Mouse (Mus musculus): ENCODE results near the gene Mrpl21. TPM values are rescaled to one million over a fixed set of nuclear protein-coding genes. Genes with fewer than 3 reads are reported as not detected.

Gene Mrpl21
- 111 and 118 TPM in 2 replicates for polyA plus RNA-seq (2015; fragmentation: Nextera tagmentation; extraction: Ambion mirVana)

DNA sequence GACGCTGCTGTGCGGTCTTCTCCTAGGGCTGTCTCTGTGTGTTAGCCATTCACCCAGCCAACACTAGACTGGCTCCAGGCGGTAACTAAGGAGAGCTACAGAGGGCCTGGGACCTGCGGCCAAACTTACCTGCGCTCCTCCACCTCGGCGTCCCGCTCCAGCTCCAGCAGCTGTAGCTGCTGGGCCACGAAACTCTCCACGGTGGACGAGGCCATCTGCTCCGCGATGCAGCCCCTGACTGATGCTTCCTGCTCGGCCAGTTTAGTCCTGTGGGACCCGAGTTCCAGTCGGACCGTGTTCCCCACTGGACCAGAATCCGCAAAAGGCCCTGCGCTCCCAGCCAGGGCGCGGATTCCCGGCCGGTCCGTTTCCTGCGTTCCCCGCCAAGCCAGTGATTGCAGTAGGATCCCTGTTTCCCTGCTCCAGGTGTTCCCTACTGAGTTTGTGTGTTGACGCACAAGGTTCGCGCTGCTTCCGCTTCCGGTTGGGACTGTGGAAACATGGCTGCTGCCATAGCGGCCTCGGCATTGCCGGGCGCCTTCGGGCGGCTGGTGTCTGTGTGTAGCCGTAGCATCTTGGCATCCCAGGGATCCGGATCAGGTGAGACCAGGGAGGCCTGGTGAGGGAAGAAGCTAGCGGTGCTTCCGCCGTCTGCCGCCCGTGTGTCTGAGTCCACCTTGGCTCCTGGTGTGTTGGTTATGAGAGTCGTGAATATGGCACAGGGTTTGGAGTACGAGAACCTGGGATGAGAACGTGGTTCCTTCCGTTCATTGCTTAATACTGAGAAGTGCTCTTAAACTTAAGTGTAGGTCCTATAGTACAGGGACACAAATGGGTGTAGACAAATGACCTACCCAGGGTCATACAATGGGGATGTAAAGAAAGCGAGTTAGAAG, at the start of gene Mrpl21, which contains the start of gene Ighmbp2:
Gene Mrpl21, plus strand, starts transcription at position 330 of the 896 bp plus-strand sequence.
Gene Ighmbp2, minus strand, starts transcription at position 446 of the 896 bp plus-strand sequence.
- peak within 1 kb of the TSS; percentile 79 for H3K4me3 ChIP-seq (replicated peaks)
- peak within 1 kb of the TSS; percentile 66 for H3K27ac ChIP-seq
- no peaks in the 10 kb centered on the region for H3K9me3 ChIP-seq
- ATAC-seq, result peak; percentile 95
- H3K27me3 ChIP-seq, result no peaks in the 10 kb centered on the region
- H3K36me3 ChIP-seq, result peaks cover 51% of the 10 kb centered on the region
- H3K4me1 ChIP-seq (replicated peaks), result peaks cover 26% of the 10 kb centered on the region
- H3K4me2 ChIP-seq (replicated peaks), result peak within 1 kb of the TSS; percentile 75
- WGBS, result under 1% methylated on average over 49 of the region's 49 CpGs
- H3K9ac ChIP-seq (replicated peaks), result peak within 1 kb of the TSS; percentile 81

GRCm38 (mm10) chr19:3260016-3260415, 22.7 kb upstream of the Mrpl21 start:
- H3K36me3 ChIP-seq, result peaks cover 57% of the 10 kb centered on the region
- ATAC-seq, result no peak

DNA sequence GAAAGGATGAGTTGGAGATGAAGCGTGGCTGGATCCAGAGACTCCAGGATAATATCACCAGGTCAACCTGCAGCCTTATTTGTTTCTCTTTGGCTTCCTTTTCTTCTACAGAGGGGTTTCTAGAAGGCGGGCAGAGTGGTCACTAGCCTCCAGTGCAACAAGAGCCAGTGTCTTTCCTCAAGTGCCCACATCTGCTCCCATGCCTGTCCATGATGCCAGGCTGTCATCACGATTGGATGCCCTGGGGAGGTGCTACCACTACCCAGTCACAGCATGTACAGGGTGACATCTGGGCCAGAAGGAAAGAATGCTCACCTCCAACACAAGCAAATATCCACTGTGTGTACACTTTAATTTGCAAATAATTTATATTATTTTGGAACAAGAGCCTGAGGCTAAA, 22.1 kb upstream of the Mrpl21 start:
- no peak overlapping the region for H3K4me2 ChIP-seq (replicated peaks)
- no peak for ATAC-seq

More at GRCm38 (mm10) chr19:3260016-3260415, 22.7 kb upstream of the Mrpl21 start:
- no peak overlapping the region for H3K27ac ChIP-seq
- H3K4me3 ChIP-seq (replicated peaks), result no peak overlapping the region
- H3K4me1 ChIP-seq (replicated peaks), result no peaks in the 10 kb centered on the region
- no peaks in the 10 kb centered on the region for H3K27me3 ChIP-seq
- H3K4me2 ChIP-seq (replicated peaks), result no peak overlapping the region
- no peaks in the 10 kb centered on the region for H3K9me3 ChIP-seq
- H3K9ac ChIP-seq (replicated peaks), result no peak overlapping the region
- WGBS, result 91% methylated on average over 8 of the region's 8 CpGs

DNA sequence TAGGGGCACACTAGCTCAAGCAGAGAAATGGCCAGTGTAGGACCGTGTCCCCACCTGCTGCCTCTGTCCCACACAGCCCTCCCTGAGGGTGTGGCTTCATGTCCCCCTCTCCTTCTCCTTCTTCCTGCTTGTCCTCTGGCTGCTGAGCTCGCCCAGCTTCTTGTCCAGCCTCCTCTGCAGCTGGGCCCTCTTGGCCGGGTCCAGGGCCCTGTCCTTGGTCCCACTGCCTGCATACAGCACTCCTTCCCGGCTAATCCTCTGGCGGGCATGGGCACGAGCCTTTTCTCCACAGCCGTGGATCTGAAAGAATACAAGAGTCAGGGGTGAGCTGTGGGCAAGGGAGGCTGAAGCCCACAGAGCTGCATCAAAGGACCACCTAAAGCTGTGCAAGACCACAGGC, 21.4 kb upstream of the Mrpl21 start:
- Histone ChIP-seq H3K36me3 (peaks cover 70% of the 10 kb centered on the region), H3K4me2 (replicated peaks) (no peak overlapping the region), H3K4me3 (replicated peaks) (no peak overlapping the region), H3K27me3 (no peaks in the 10 kb centered on the region), H3K9ac (replicated peaks) (no peak overlapping the region), H3K4me1 (replicated peaks) (no peaks in the 10 kb centered on the region), H3K9me3 (no peaks in the 10 kb centered on the region), H3K27ac (no peak overlapping the region)
- no peak for ATAC-seq
- WGBS, result 95% methylated on average over 7 of the region's 7 CpGs

More for the DNA sequence above, 22.1 kb upstream of the Mrpl21 start:
- Histone ChIP-seq H3K36me3 (peaks cover 62% of the 10 kb centered on the region), H3K27ac (no peak overlapping the region), H3K4me1 (replicated peaks) (no peaks in the 10 kb centered on the region), H3K27me3 (no peaks in the 10 kb centered on the region), H3K9ac (replicated peaks) (no peak overlapping the region), H3K4me3 (replicated peaks) (no peak overlapping the region), H3K9me3 (no peaks in the 10 kb centered on the region)
- WGBS, result 96% methylated on average over 3 of the region's 3 CpGs

GRCm38 (mm10) chr19:3261764-3262525, 20.8 kb upstream of the Mrpl21 start:
- Histone ChIP-seq H3K9ac (replicated peaks) (no peak overlapping the region), H3K36me3 (peaks cover 76% of the 10 kb centered on the region), H3K27me3 (no peaks in the 10 kb centered on the region), H3K27ac (no peak overlapping the region), H3K4me3 (replicated peaks) (no peak overlapping the region), H3K4me2 (replicated peaks) (no peak overlapping the region), H3K4me1 (replicated peaks) (no peaks in the 10 kb centered on the region), H3K9me3 (no peaks in the 10 kb centered on the region)
- 87% methylated on average over 12 of the region's 12 CpGs for WGBS
- no peak for ATAC-seq

DNA sequence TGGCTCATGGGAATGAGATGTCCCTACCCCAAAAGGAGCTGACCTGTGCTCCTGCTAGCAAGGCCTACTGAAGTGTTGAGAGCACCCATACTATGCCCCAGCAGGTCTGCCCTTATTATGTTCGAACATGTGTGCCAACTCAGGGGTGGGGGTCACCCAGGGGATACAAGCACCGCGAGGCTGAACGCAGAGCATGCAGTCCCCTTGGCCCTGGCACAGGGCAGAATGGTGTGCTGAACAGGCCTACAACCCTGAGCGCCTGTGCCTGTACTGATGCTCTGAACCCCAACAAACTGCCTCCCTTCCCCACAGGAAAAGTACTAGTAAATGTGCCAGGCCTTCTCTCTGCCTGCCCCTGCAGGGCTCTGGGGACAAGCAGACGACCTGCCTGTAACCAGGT, 18.4 kb upstream of the Mrpl21 start:
- no peak overlapping the region for H3K9ac ChIP-seq (replicated peaks)
- H3K27ac ChIP-seq, result no peak overlapping the region
- 90% methylated on average over 6 of the region's 6 CpGs for WGBS
- no peaks in the 10 kb centered on the region for H3K4me1 ChIP-seq (replicated peaks)
- no peak for ATAC-seq
- no peaks in the 10 kb centered on the region for H3K27me3 ChIP-seq
- no peaks in the 10 kb centered on the region for H3K9me3 ChIP-seq
- no peak overlapping the region for H3K4me2 ChIP-seq (replicated peaks)
- H3K36me3 ChIP-seq, result peaks cover 97% of the 10 kb centered on the region
- no peak overlapping the region for H3K4me3 ChIP-seq (replicated peaks)

DNA sequence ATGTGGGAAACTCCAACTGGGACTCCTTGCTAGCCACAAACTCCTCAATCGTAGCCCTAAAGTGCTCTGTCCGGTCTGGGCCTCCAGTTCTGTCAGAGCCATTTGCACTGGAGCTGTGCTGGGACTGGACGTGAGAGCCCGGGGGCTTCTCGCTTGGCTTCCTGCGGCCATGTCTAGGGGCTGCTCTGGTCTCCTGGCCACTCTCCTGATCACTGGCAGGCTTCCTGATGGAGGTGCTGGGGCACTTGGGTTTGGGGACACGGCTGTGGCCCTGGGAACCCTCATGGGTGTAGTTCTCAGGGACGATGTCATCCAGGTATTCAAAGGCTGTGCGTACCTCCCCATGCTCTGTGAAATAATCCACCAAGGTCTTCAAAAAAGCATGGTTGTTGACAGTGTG, 17.5 kb upstream of the Mrpl21 start:
- no peak overlapping the region for H3K27ac ChIP-seq
- no peak overlapping the region for H3K9ac ChIP-seq (replicated peaks)
- ATAC-seq, result no peak
- H3K4me2 ChIP-seq (replicated peaks), result no peak overlapping the region
- H3K4me1 ChIP-seq (replicated peaks), result no peaks in the 10 kb centered on the region
- H3K27me3 ChIP-seq, result no peaks in the 10 kb centered on the region
- peaks cover 96% of the 10 kb centered on the region for H3K36me3 ChIP-seq
- H3K4me3 ChIP-seq (replicated peaks), result no peak overlapping the region
- no peaks in the 10 kb centered on the region for H3K9me3 ChIP-seq
- WGBS, result 98% methylated on average over 9 of the region's 9 CpGs

- no peaks in the 10 kb centered on the region for H3K4me1 ChIP-seq (replicated peaks)
- 84% methylated on average over 5 of the region's 5 CpGs for WGBS
Measured at GRCm38 (mm10) chr19:3266136-3266535, 16.6 kb upstream of the Mrpl21 start.

GRCm38 (mm10) chr19:3266676-3267075, 16.0 kb upstream of the Mrpl21 start:
- Histone ChIP-seq H3K36me3 (peaks cover 96% of the 10 kb centered on the region), H3K9me3 (no peaks in the 10 kb centered on the region), H3K4me2 (replicated peaks) (no peak overlapping the region), H3K27ac (no peak overlapping the region), H3K4me3 (replicated peaks) (no peak overlapping the region), H3K27me3 (no peaks in the 10 kb centered on the region), H3K9ac (replicated peaks) (no peak overlapping the region), H3K4me1 (replicated peaks) (no peaks in the 10 kb centered on the region)
- no peak for ATAC-seq
- WGBS, result 96% methylated on average over 4 of the region's 4 CpGs

More at GRCm38 (mm10) chr19:3266136-3266535, 16.6 kb upstream of the Mrpl21 start:
- H3K4me2 ChIP-seq (replicated peaks), result no peak overlapping the region
- ATAC-seq, result no peak
- H3K36me3 ChIP-seq, result peaks cover 96% of the 10 kb centered on the region
- no peak overlapping the region for H3K4me3 ChIP-seq (replicated peaks)
- H3K27ac ChIP-seq, result no peak overlapping the region
- no peaks in the 10 kb centered on the region for H3K27me3 ChIP-seq
- H3K9me3 ChIP-seq, result no peaks in the 10 kb centered on the region
- no peak overlapping the region for H3K9ac ChIP-seq (replicated peaks)

- H3K9me3 ChIP-seq, result no peaks in the 10 kb centered on the region
Measured at GRCm38 (mm10) chr19:3267340-3267739, 15.4 kb upstream of the Mrpl21 start.

DNA sequence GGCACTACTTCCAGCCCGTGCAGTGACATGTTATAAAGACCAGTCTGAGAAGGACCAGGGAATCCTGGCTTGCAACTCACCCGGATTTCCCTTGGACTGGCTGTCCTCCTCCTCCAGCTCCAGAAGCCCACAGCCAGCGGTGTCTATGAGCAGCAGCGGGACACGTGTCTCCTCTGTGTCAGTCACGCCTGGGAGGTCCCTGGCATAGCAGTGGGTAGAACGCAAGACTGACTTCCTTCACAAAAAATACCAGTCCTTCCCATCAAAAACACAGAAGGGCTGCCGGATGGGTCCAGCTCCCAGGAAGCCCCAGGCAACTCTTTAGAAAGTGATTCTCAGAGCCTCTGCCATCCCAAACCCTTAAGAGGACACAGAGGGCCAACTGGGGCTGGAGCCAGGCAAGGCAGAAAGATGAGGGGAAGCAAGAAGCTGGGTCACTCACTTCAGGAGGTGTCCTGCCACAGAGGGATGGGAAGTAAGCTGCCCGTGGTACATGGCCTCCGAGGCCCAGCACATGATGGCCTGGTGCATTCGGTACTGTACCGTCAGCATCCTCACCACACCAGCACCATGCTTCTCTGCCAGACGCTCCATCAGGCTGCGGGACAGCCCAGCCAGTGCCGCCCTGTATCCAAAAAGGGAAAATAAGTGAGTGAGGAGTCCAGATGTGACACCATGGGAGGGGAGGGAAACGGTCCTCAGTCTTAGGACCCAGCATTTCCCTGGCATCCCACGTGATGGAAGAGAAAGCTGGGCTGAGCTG, 14.3 kb upstream of the Mrpl21 start:
- H3K4me3 ChIP-seq (replicated peaks), result no peak overlapping the region
- H3K36me3 ChIP-seq, result peaks cover 97% of the 10 kb centered on the region
- 96% methylated on average over 17 of the region's 17 CpGs for WGBS
- H3K9ac ChIP-seq (replicated peaks), result no peak overlapping the region
- no peaks in the 10 kb centered on the region for H3K4me1 ChIP-seq (replicated peaks)
- H3K27ac ChIP-seq, result no peak overlapping the region
- no peak for ATAC-seq
- no peak overlapping the region for H3K4me2 ChIP-seq (replicated peaks)
- H3K27me3 ChIP-seq, result no peaks in the 10 kb centered on the region
- H3K9me3 ChIP-seq, result no peaks in the 10 kb centered on the region

More at GRCm38 (mm10) chr19:3267340-3267739, 15.4 kb upstream of the Mrpl21 start:
- WGBS, result 93% methylated on average over 4 of the region's 4 CpGs
- H3K27me3 ChIP-seq, result no peaks in the 10 kb centered on the region
- no peaks in the 10 kb centered on the region for H3K4me1 ChIP-seq (replicated peaks)
- H3K4me3 ChIP-seq (replicated peaks), result no peak overlapping the region
- ATAC-seq, result no peak
- H3K27ac ChIP-seq, result no peak overlapping the region
- H3K4me2 ChIP-seq (replicated peaks), result no peak overlapping the region
- H3K36me3 ChIP-seq, result peaks cover 96% of the 10 kb centered on the region
- H3K9ac ChIP-seq (replicated peaks), result no peak overlapping the region
